Mouse (Mus musculus) cerebellum, adult 2 months (tissue): ENCODE data around the gene Smurf2.

ENCODE experiments used
- CTCF ChIP-seq: fragments of 200-500 bp; IDR thresholded peaks from 2 replicates; pipeline ENCODE4 v1.5.1; 2011; ENCODE audit warnings: low read depth, mild to moderate bottlenecking, control low read depth, low read length, moderate library complexity, borderline replicate concordance; ENCODE audit not compliant: insufficient read depth
- POLR2A ChIP-seq: fragments of 200-500 bp; IDR thresholded peaks from 2 replicates; pipeline ENCODE4 v1.6.1; 2011; ENCODE audit warnings: low read length, control low read depth, borderline replicate concordance; ENCODE audit not compliant: insufficient read depth

DNA sequence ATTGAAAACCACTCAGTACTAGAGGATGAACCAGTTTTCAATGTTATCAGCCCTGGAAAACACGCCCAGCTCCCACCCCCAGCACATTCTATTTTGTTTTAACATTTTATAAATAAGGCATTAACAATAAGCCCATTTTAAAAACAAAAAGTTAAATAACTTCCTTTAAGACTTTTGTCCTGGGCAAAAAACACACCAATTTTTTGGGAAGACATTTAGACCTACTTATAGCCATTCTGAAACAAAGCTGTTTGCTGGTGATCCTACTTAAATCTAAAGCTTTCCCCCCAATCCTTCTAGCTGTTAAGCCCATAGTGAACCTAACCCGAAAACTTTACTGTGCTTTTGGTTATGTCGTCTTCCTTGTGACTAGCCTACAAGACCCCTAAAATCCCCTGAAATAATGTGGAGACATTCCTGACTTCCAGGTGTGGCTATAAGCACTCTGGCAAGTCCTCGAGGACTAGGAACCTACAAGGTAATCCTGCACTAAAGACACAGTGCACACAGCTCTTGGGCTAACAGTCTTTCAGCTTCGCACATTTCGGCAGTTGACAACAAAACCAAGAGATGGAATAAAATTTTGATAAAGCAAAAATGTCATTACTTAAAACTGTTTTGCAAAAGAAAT, 139.8 kb downstream of the Smurf2 start:
- no peak for TF ChIP-seq CTCF
- TF ChIP-seq POLR2A: no peak
